Mouse (Mus musculus) CH12.LX (cell line): ENCODE measurements around the gene 2810408A11Rik. TPM values are rescaled to one million over a fixed set of nuclear protein-coding genes. Genes with fewer than 3 reads are reported as not detected.

Experiments
- DNase-seq: peaks from one replicate; pipeline ENCODE4 v3.0.0-alpha.2; 2013; ENCODE audit errors: extremely low read depth
- H3K27ac ChIP-seq: 2 replicates; pipeline ENCODE4 v1.5.1; 2012; ENCODE audit warnings: low read depth, mild to moderate bottlenecking, control low read depth, moderate library complexity; ENCODE audit not compliant: insufficient read depth
- H3K27me3 ChIP-seq: replicated peaks from 2 replicates; pipeline ENCODE3; 2012; ENCODE audit warnings: inconsistent platforms
- H3K36me3 ChIP-seq, 2 experiments: replicated peaks in 1 of 2; 2 replicates each; pipeline versions ENCODE3 to v1.6.1; 2012; ENCODE audit warnings: inconsistent platforms in 1 of 2, low read length in 1 of 2, mild to moderate bottlenecking in 1 of 2, mixed read lengths in 1 of 2, moderate library complexity in 1 of 2; ENCODE audit not compliant: control insufficient read depth in 1 of 2, insufficient read depth in 1 of 2
- H3K4me1 ChIP-seq, 2 experiments: 2 replicates each; pipeline ENCODE4 v1.6.1; 2012; ENCODE audit warnings: inconsistent platforms in 1 of 2, moderate library complexity in 1 of 2; ENCODE audit not compliant: insufficient read depth in 2 of 2, control insufficient read depth in 1 of 2
- H3K4me2 ChIP-seq: 2 replicates; pipeline ENCODE4 v1.6.1; 2012; ENCODE audit warnings: low read depth, mild to moderate bottlenecking, control low read depth; ENCODE audit not compliant: poor library complexity, insufficient read depth, severe bottlenecking
- H3K4me3 ChIP-seq, 3 experiments: fragments of 150-350 bp in 1 of 3; sonication (generic) in 1 of 3; replicated peaks in 1 of 3; 2 replicates each; pipeline versions ENCODE3 to v1.5.1; 2011 to 2012; ENCODE audit warnings: low read depth in 2 of 3, low read length in 2 of 3, mild to moderate bottlenecking in 2 of 3, moderate library complexity in 2 of 3, control low read depth in 1 of 3, improper control_type of control experiment in 1 of 3, inconsistent platforms in 1 of 3, mixed read lengths in 1 of 3; ENCODE audit not compliant: poor library complexity in 1 of 3
- H3K79me2 ChIP-seq: replicated peaks from 2 replicates; pipeline ENCODE4 v1.6.1; 2012; ENCODE audit warnings: mild to moderate bottlenecking, moderate library complexity; ENCODE audit not compliant: control insufficient read depth, poor library complexity, insufficient read depth, severe bottlenecking; ENCODE audit errors: extremely low read depth
- H3K9ac ChIP-seq: 2 replicates; pipeline ENCODE4 v1.6.1; 2012; ENCODE audit warnings: low read depth, mild to moderate bottlenecking, control low read depth, moderate library complexity; ENCODE audit not compliant: insufficient read depth
- H3K9me3 ChIP-seq: replicated peaks from 2 replicates; pipeline ENCODE3; 2012; ENCODE audit warnings: low read length, inconsistent platforms, mixed read lengths
- BHLHE40 ChIP-seq: IDR thresholded peaks from 2 replicates; pipeline ENCODE4 v1.6.1; 2011; ENCODE audit warnings: mild to moderate bottlenecking, low read depth, low read length, improper control_type of control experiment
- CHD1 ChIP-seq: IDR thresholded peaks from 2 replicates; pipeline ENCODE4 v1.6.1; 2012; ENCODE audit warnings: low read depth, low read length, improper control_type of control experiment, inconsistent platforms
- ELF1 ChIP-seq: IDR thresholded peaks from 2 replicates; pipeline ENCODE4 v1.6.1; 2014; ENCODE audit warnings: low read depth, mild to moderate bottlenecking, inconsistent platforms, low read length, improper control_type of control experiment
- EP300 ChIP-seq: IDR thresholded peaks from 2 replicates; pipeline ENCODE4 v1.6.1; 2011; ENCODE audit warnings: low read length, improper control_type of control experiment
- ETS1 ChIP-seq: conservative IDR thresholded peaks from 2 replicates; pipeline ENCODE4 v1.6.1; 2012; ENCODE audit warnings: low read depth, mild to moderate bottlenecking, inconsistent platforms, low read length, improper control_type of control experiment, moderate library complexity
- IRF4 ChIP-seq: IDR thresholded peaks from 2 replicates; pipeline ENCODE4 v1.6.1; 2014; ENCODE audit warnings: low read depth, mild to moderate bottlenecking, inconsistent platforms, low read length, improper control_type of control experiment
- JUND ChIP-seq: conservative IDR thresholded peaks from 2 replicates; pipeline ENCODE4 v1.6.1; 2011; ENCODE audit warnings: low read depth, low read length, improper control_type of control experiment
- KAT2A ChIP-seq: IDR thresholded peaks from 2 replicates; pipeline ENCODE4 v1.6.1; 2012; ENCODE audit warnings: low read length, improper control_type of control experiment, inconsistent platforms; ENCODE audit not compliant: insufficient replicate concordance
- MAX ChIP-seq: IDR thresholded peaks from 2 replicates; pipeline ENCODE4 v1.6.1; 2011; ENCODE audit warnings: low read length, improper control_type of control experiment
- MXI1 ChIP-seq: IDR thresholded peaks from 2 replicates; pipeline ENCODE4 v1.6.1; 2011; ENCODE audit warnings: mild to moderate bottlenecking, low read depth, low read length, improper control_type of control experiment
- MYC ChIP-seq: IDR thresholded peaks from 2 replicates; pipeline ENCODE4 v1.6.1; 2011; ENCODE audit warnings: low read depth, mild to moderate bottlenecking, improper control_type of control experiment, low read length
- NELFE ChIP-seq: IDR thresholded peaks from 2 replicates; pipeline ENCODE4 v1.6.1; 2011; ENCODE audit warnings: low read depth, low read length, improper control_type of control experiment
- NRF1 ChIP-seq: IDR thresholded peaks from 2 replicates; pipeline ENCODE4 v1.6.1; 2014; ENCODE audit warnings: low read depth, mild to moderate bottlenecking, inconsistent platforms, low read length, improper control_type of control experiment, moderate library complexity
- PAX5 ChIP-seq: IDR thresholded peaks from 2 replicates; pipeline ENCODE4 v1.6.1; 2012; ENCODE audit warnings: low read length, inconsistent platforms, mixed read lengths
- POLR2A ChIP-seq: IDR thresholded peaks from 2 replicates; pipeline ENCODE4 v1.6.1; 2011; ENCODE audit warnings: low read depth, mild to moderate bottlenecking, improper control_type of control experiment, low read length
- RCOR1 ChIP-seq: conservative IDR thresholded peaks from 2 replicates; pipeline ENCODE4 v1.6.1; 2012; ENCODE audit warnings: low read depth, mild to moderate bottlenecking, inconsistent platforms, low read length, improper control_type of control experiment
- SIN3A ChIP-seq: IDR thresholded peaks from 2 replicates; pipeline ENCODE4 v1.6.1; 2012; ENCODE audit warnings: low read length, improper control_type of control experiment, inconsistent platforms
- SMC3 ChIP-seq: IDR thresholded peaks from 2 replicates; pipeline ENCODE4 v1.6.1; 2011; ENCODE audit warnings: low read depth, low read length, improper control_type of control experiment
- TBP ChIP-seq: conservative IDR thresholded peaks from 2 replicates; pipeline ENCODE4 v1.6.1; 2011; ENCODE audit warnings: low read depth, low read length, improper control_type of control experiment
- UBTF ChIP-seq: IDR thresholded peaks from 2 replicates; pipeline ENCODE4 v1.6.1; 2012; ENCODE audit warnings: low read depth, mild to moderate bottlenecking, inconsistent platforms, low read length, improper control_type of control experiment, moderate library complexity
- USF2 ChIP-seq: conservative IDR thresholded peaks from 2 replicates; pipeline ENCODE4 v1.6.1; 2011; ENCODE audit warnings: low read depth, low read length, improper control_type of control experiment
- ZKSCAN1 ChIP-seq: IDR thresholded peaks from 2 replicates; pipeline ENCODE4 v1.6.1; 2012; ENCODE audit warnings: low read depth, inconsistent platforms, low read length, improper control_type of control experiment, borderline replicate concordance
- dilution Hi-C: fragments of 300-500 bp; cut with MboI; formaldehyde crosslinking; loops from 2 replicates; pipeline ENCODE4 v1.14.3; 2020; ENCODE audit warnings: low sequenced_read_pairs; ENCODE audit not compliant: extremely low pct_unique_long_range_greater_than_20kb, extremely low pct_ligation_motif_present
- in situ Hi-C: fragments of 300-500 bp; cut with MboI; formaldehyde crosslinking; loops from 3 replicates; pipeline ENCODE4 v1.14.3; 2019; ENCODE audit warnings: low sequenced_read_pairs, low pct_ligation_motif_present, low pct_unique_long_range_greater_than_20kb, mixed read lengths
- polyA plus RNA-seq: library from polyadenylated mRNA; unstranded; fragments of >175 nt; gene quantifications from 2 replicates; pipeline ENCODE4 v1.2.1, GENCODE M21; 2012; ENCODE audit warnings: low read depth; ENCODE audit not compliant: insufficient read length
- total RNA-seq, 2 experiments: library from RNA; depleted of rRNA; stranded (reverse); fragments of 300-350 nt in 1 of 2; fragments of >200 nt in 1 of 2; gene quantifications; 2 replicates each; pipeline ENCODE4 v1.2.3; 2012 to 2014

2810408A11Rik gene
- total and polyA plus RNA-seq, 3 experiments, result 0.33 to 0.86 (median 0.59) TPM

GRCm38 (mm10) chr11:69945216-69945615 is 44.4 kb upstream of the 2810408A11Rik start:
- H3K9me3 ChIP-seq, result no peaks in the 10 kb centered on the region
- in situ Hi-C loops (no loop called here), dilution Hi-C loops (no loop called here)
- no peak overlapping the region for H3K4me3 ChIP-seq
- H3K4me1 ChIP-seq, result peaks cover 21 to 36% of the 10 kb centered on the region in 2 experiments
- no peaks in the 10 kb centered on the region for H3K79me2 ChIP-seq
- H3K36me3 ChIP-seq, result peaks cover 0 to 15% of the 10 kb centered on the region in 2 experiments
- no peak for DNase-seq
- no peak overlapping the region for H3K9ac ChIP-seq
- H3K27me3 ChIP-seq, result peaks cover 15% of the 10 kb centered on the region
- TF ChIP-seq SIN3A, result no peak
- no peak for TF ChIP-seq TBP
- TF ChIP-seq JUND, result no peak
- no peak for TF ChIP-seq SMC3
- no peak for TF ChIP-seq MXI1
- no peak for TF ChIP-seq UBTF
- TF ChIP-seq ETS1, result no peak
- TF ChIP-seq POLR2A, result no peak
- TF ChIP-seq MAX, result no peak
- TF ChIP-seq NRF1, result no peak
- TF ChIP-seq PAX5, result no peak
- no peak for TF ChIP-seq ELF1
- TF ChIP-seq ZKSCAN1, result no peak
- TF ChIP-seq RCOR1, result no peak
- no peak for TF ChIP-seq IRF4
- no peak for TF ChIP-seq EP300
- no peak for TF ChIP-seq KAT2A
- no peak for TF ChIP-seq CHD1
- no peak for TF ChIP-seq USF2
- H3K4me2 ChIP-seq, result no peak overlapping the region
- H3K27ac ChIP-seq, result no peak overlapping the region

DNA sequence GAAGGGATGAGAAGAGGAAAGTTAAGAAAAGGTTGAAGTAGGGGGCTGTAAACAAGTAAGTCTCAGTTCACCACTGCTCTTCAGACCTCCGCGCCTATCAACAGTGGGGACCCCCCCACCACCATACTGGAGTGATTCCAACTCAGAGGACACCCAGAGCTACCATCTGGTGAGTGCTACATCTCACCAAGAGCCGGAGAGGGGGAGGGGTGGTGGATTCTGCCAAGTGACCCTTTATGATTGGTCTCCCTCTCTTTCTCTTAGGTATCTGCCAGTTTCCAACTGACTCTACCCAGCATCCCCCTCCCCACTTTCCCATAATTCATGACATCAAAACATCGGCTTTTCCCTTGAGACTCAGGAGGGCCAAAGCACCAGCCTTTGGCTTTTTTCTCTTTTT is 40.2 kb upstream of the 2810408A11Rik start:
- Histone ChIP-seq H3K27me3 (peaks cover 47% of the 10 kb centered on the region), H3K4me3 (no peak overlapping the region), H3K27ac (no peak overlapping the region), H3K4me1 (peaks cover under 1 to 17% of the 10 kb centered on the region in 2 experiments; a peak in 3 of 4 replicates), H3K4me2 (no peak overlapping the region), H3K9ac (no peak overlapping the region), H3K9me3 (no peaks in the 10 kb centered on the region), H3K36me3 (peaks cover 0 to 15% of the 10 kb centered on the region in 2 experiments), H3K79me2 (no peaks in the 10 kb centered on the region)
- no peak for DNase-seq
- TF ChIP-seq BHLHE40 (no peak), UBTF (no peak), JUND (no peak), MYC (no peak), SIN3A (no peak), POLR2A (no peak), NELFE (no peak)
- in situ Hi-C loops, result no loop called here
- dilution Hi-C loops, result no loop called here
